Mouse (Mus musculus) megakaryocyte, embryonic 14.5 days (primary cell): ENCODE measurements at regions not wholly inside any gene's neighbourhood (a gene's known extent, or its start where the extent isn't known, plus 50 kb on each side); places are given as distances from the start of the nearest gene placed in this dataset.

Experiments used
- FLI1 ChIP-seq: IDR thresholded peaks from 2 replicates; pipeline ENCODE4 v1.6.1; 2012; ENCODE audit warnings: low read length, inconsistent platforms, mixed read lengths
- GATA1 ChIP-seq: IDR thresholded peaks from 3 replicates; pipeline ENCODE4 v1.6.1; 2012; ENCODE audit warnings: mixed read lengths, low read length, inconsistent platforms, borderline replicate concordance

DNA sequence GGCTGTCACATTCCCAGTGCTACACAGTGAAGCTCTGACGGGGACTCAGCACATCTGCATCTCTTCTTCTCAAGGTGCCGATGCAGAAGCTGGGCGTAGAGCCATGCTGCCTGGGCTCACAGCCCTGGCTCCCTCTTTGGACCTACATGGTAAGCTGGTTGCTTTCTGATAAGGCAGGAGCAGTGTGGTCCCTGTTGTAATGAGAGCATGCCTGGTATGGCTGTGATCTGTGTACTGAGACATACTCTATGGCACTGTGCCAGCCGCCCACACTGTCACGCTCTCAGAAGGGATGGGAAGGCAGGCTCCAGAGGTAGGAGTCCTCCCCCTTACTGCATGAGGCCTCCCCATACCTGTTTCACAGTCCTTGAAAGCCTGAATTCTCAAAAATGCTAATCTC lies 430.6 kb upstream of the Kcnab2 start:
- TF ChIP-seq GATA1 = no peak
- no peak for TF ChIP-seq FLI1
